Mouse (Mus musculus): Measurements from ENCODE around the gene Plin1.

- TF ChIP-seq CTCF (IDR thresholded peaks at IDR 0.05; ENCODE audit: insufficient read depth, low read length) (no peak), POLR2A (IDR thresholded peaks at IDR 0.05; ENCODE audit: borderline replicate concordance, extremely low read depth, low read depth, low read length) (no peak)
These were observed 28.6 kb upstream of the Plin1 start for GRCm38 (mm10) chr7:79761124-79761876.
